Mouse (Mus musculus): Measurements from ENCODE around the gene Rcsd1. TPM values are rescaled to one million over a fixed set of nuclear protein-coding genes. Genes with fewer than 3 reads are reported as not detected.

The Rcsd1 gene
- total and polyA plus RNA-seq, 2 experiments = 2.6 to 3.3 TPM

- Histone ChIP-seq H3K36me3 (ENCODE audit: control insufficient read depth, insufficient read depth, low read length) (no peaks in the 10 kb centered on the region), H3K27ac (replicated peaks; ENCODE audit: insufficient read depth, low read depth, low read length) (no peak overlapping the region), H3K9ac (ENCODE audit: low read depth, low read length) (no peak overlapping the region), H3K4me1 (ENCODE audit: control insufficient read depth, insufficient read depth, low read length) (peaks cover 2% of the 10 kb centered on the region; the same call in 1 of the 2 replicates), H3K4me3 (ENCODE audit: insufficient read depth, low read depth, low read length) (no peak overlapping the region), H3K79me2 (ENCODE audit: control insufficient read depth, insufficient read depth, low read length) (no peaks in the 10 kb centered on the region), H3K27me3 (ENCODE audit: control insufficient read depth, insufficient read depth, low read length) (no peaks in the 10 kb centered on the region)
- WGBS = 86% methylated on average over 9 of the region's 9 CpGs
- no peak for DNase-seq (ENCODE audit: extremely low read depth, low read depth, low spot score)
- TF ChIP-seq CTCF (IDR thresholded peaks at IDR 0.05; ENCODE audit: low read depth, low read length) (no peak), POLR2A (IDR thresholded peaks at IDR 0.05; ENCODE audit: extremely low read depth, insufficient read depth, low read length) (no peak)
Observed at GRCm38 (mm10) chr1:165610321-165610999, 99.1 kb downstream of the Rcsd1 start.

GRCm38 (mm10) chr1:165609495-165610320 lies 99.8 kb downstream of the Rcsd1 start:
- DNase-seq (ENCODE audit: extremely low read depth, low read depth, low spot score) = no peak
- 52% methylated on average over 7 of the region's 7 CpGs for WGBS
- TF ChIP-seq CTCF (IDR thresholded peaks at IDR 0.05; ENCODE audit: low read depth, low read length) (no peak), POLR2A (IDR thresholded peaks at IDR 0.05; ENCODE audit: extremely low read depth, insufficient read depth, low read length) (no peak)
- H3K27ac ChIP-seq (replicated peaks; ENCODE audit: insufficient read depth, low read depth, low read length) = no peak overlapping the region
- no peak overlapping the region for H3K9ac ChIP-seq (ENCODE audit: low read depth, low read length)
- no peaks in the 10 kb centered on the region for H3K27me3 ChIP-seq (ENCODE audit: control insufficient read depth, insufficient read depth, low read length)
- H3K79me2 ChIP-seq (ENCODE audit: control insufficient read depth, insufficient read depth, low read length) = no peaks in the 10 kb centered on the region
- H3K36me3 ChIP-seq (ENCODE audit: control insufficient read depth, insufficient read depth, low read length) = no peaks in the 10 kb centered on the region
- no peaks in the 10 kb centered on the region for H3K4me1 ChIP-seq (ENCODE audit: control insufficient read depth, insufficient read depth, low read length)
- no peak overlapping the region for H3K4me3 ChIP-seq (ENCODE audit: insufficient read depth, low read depth, low read length)

DNA sequence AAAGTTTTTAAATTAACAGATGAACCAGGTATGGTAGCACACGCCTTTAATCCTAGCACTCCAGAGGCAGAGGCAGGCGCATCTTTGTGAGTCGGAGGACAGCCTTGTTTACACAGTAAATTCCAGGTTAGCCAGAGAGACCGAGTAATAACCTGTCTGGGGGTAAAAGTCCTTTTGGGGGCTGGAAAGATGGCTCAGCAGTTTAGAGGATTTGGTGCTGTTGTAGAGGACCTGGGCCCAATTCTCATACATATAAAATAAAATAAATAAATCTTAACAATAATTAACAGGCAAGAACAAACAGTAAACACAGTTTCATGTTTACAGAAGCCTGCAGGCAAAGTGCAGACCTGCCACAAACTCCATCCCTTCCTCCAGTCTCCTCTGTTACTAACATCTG lies 100.7 kb downstream of the Rcsd1 start:
- H3K36me3 ChIP-seq (ENCODE audit: control insufficient read depth, insufficient read depth, low read length) = no peaks in the 10 kb centered on the region; the same call in 1 of the 2 replicates
- no peak overlapping the region for H3K4me3 ChIP-seq (ENCODE audit: insufficient read depth, low read depth, low read length)
- no peaks in the 10 kb centered on the region for H3K4me1 ChIP-seq (ENCODE audit: control insufficient read depth, insufficient read depth, low read length)
- H3K27ac ChIP-seq (replicated peaks; ENCODE audit: insufficient read depth, low read depth, low read length) = no peak overlapping the region
- DNase-seq (ENCODE audit: extremely low read depth, low read depth, low spot score) = peak; percentile 61
- no peak for TF ChIP-seq POLR2A (IDR thresholded peaks at IDR 0.05; ENCODE audit: extremely low read depth, insufficient read depth, low read length)
- no peak for TF ChIP-seq CTCF (IDR thresholded peaks at IDR 0.05; ENCODE audit: low read depth, low read length)
- WGBS = 34% methylated on average over 4 of the region's 4 CpGs
- H3K9ac ChIP-seq (ENCODE audit: low read depth, low read length) = no peak overlapping the region
- H3K27me3 ChIP-seq (ENCODE audit: control insufficient read depth, insufficient read depth, low read length) = no peaks in the 10 kb centered on the region
- no peaks in the 10 kb centered on the region for H3K79me2 ChIP-seq (ENCODE audit: control insufficient read depth, insufficient read depth, low read length)

GRCm38 (mm10) chr1:165605774-165606173 lies 103.8 kb downstream of the Rcsd1 start:
- Histone ChIP-seq H3K36me3 (ENCODE audit: control insufficient read depth, insufficient read depth, low read length) (peaks cover 4% of the 10 kb centered on the region), H3K4me3 (ENCODE audit: insufficient read depth, low read depth, low read length) (no peak overlapping the region), H3K4me1 (ENCODE audit: control insufficient read depth, insufficient read depth, low read length) (no peaks in the 10 kb centered on the region), H3K27ac (replicated peaks; ENCODE audit: insufficient read depth, low read depth, low read length) (no peak overlapping the region), H3K9ac (ENCODE audit: low read depth, low read length) (no peak overlapping the region), H3K79me2 (ENCODE audit: control insufficient read depth, insufficient read depth, low read length) (no peaks in the 10 kb centered on the region), H3K27me3 (ENCODE audit: control insufficient read depth, insufficient read depth, low read length) (no peaks in the 10 kb centered on the region)
- WGBS = 84% methylated on average over 6 of the region's 6 CpGs
- TF ChIP-seq CTCF (IDR thresholded peaks at IDR 0.05; ENCODE audit: low read depth, low read length) (no peak), POLR2A (IDR thresholded peaks at IDR 0.05; ENCODE audit: extremely low read depth, insufficient read depth, low read length) (no peak)
- no peak for DNase-seq (ENCODE audit: extremely low read depth, low read depth, low spot score)

GRCm38 (mm10) chr1:165605108-165605507 lies 104.4 kb downstream of the Rcsd1 start:
- Histone ChIP-seq H3K4me3 (ENCODE audit: insufficient read depth, low read depth, low read length) (no peak overlapping the region), H3K36me3 (ENCODE audit: control insufficient read depth, insufficient read depth, low read length) (peaks cover 4% of the 10 kb centered on the region), H3K79me2 (ENCODE audit: control insufficient read depth, insufficient read depth, low read length) (no peaks in the 10 kb centered on the region), H3K9ac (ENCODE audit: low read depth, low read length) (no peak overlapping the region), H3K4me1 (ENCODE audit: control insufficient read depth, insufficient read depth, low read length) (no peaks in the 10 kb centered on the region), H3K27ac (replicated peaks; ENCODE audit: insufficient read depth, low read depth, low read length) (no peak overlapping the region), H3K27me3 (ENCODE audit: control insufficient read depth, insufficient read depth, low read length) (no peaks in the 10 kb centered on the region)
- DNase-seq (ENCODE audit: extremely low read depth, low read depth, low spot score) = no peak
- 93% methylated on average over 3 of the region's 3 CpGs for WGBS
- TF ChIP-seq CTCF (IDR thresholded peaks at IDR 0.05; ENCODE audit: low read depth, low read length) (no peak), POLR2A (IDR thresholded peaks at IDR 0.05; ENCODE audit: extremely low read depth, insufficient read depth, low read length) (no peak)
